Mouse (Mus musculus) stomach, postnatal 0 days (tissue): Measurements from ENCODE around the gene Foxg1. TPM values are rescaled to one million over a fixed set of nuclear protein-coding genes. Genes with fewer than 3 reads are reported as not detected.

Experiments used
- ATAC-seq: fragments of 200-750 bp; cut with Nextera tagmentation; 2 replicates; pipeline ENCODE4 v1.8.0; 2017; ENCODE audit not compliant: low FRiP score, low TSS enrichment
- DNase-seq: peaks from one replicate; pipeline ENCODE4 v3.0.0-alpha.2; 2016; ENCODE audit warnings: low spot score
- H3K27ac ChIP-seq: fragments of 300-500 bp; sonication (generic); replicated peaks from 2 replicates; pipeline ENCODE4 v1.5.1; 2014; ENCODE audit warnings: mild to moderate bottlenecking, control low read depth
- H3K27me3 ChIP-seq: fragments of 300-500 bp; sonication (generic); 2 replicates; pipeline ENCODE4 v1.6.1; 2014; ENCODE audit warnings: low read length; ENCODE audit not compliant: control insufficient read depth, insufficient read depth
- H3K36me3 ChIP-seq: fragments of 300-500 bp; sonication (generic); 2 replicates; pipeline ENCODE4 v1.6.1; 2014; ENCODE audit warnings: low read length, mixed read lengths; ENCODE audit not compliant: control insufficient read depth, insufficient read depth
- H3K4me1 ChIP-seq: fragments of 300-500 bp; sonication (generic); replicated peaks from 2 replicates; pipeline ENCODE4 v1.6.1; 2014; ENCODE audit warnings: antibody characterized with exemption; ENCODE audit not compliant: control insufficient read depth, insufficient read depth
- H3K4me2 ChIP-seq: fragments of 300-500 bp; sonication (generic); replicated peaks from 2 replicates; pipeline ENCODE4 v1.6.1; 2014; ENCODE audit warnings: low read depth, mild to moderate bottlenecking, control low read depth, moderate library complexity
- H3K4me3 ChIP-seq: fragments of 300-500 bp; sonication (generic); 2 replicates; pipeline ENCODE4 v1.5.1; 2014; ENCODE audit warnings: low read depth, low read length, control low read depth
- H3K9ac ChIP-seq: fragments of 300-500 bp; sonication (generic); 2 replicates; pipeline ENCODE4 v1.6.1; 2014; ENCODE audit warnings: mild to moderate bottlenecking, low read length, control low read depth, mixed read lengths
- H3K9me3 ChIP-seq: fragments of 300-500 bp; sonication (generic); 2 replicates; pipeline ENCODE4 v1.6.1; 2016; ENCODE audit warnings: low read length; ENCODE audit not compliant: control insufficient read depth
- CTCF ChIP-seq: IDR thresholded peaks from 2 replicates; pipeline ENCODE4 v1.5.1; 2016; ENCODE audit warnings: antibody characterized with exemption, low read depth, mild to moderate bottlenecking, moderate library complexity
- EP300 ChIP-seq: optimal IDR thresholded peaks from 2 replicates; pipeline ENCODE3; 2016; ENCODE audit warnings: antibody characterized with exemption
- WGBS: fragments of 180-500 bp; shearing (Covaris S2); extraction: QIAGEN DNeasy Blood & Tissue Kit; methylation state at CpG from one replicate; pipeline ENCODE4 v1.1.7; 2014; 5-methylcytosine and 5-hydroxymethylcytosine counted together
- polyA plus RNA-seq: library from polyadenylated mRNA; unstranded; fragments of >200 nt; fragmentation: Nextera tagmentation; extraction: Ambion mirVana; gene quantifications from 2 replicates; pipeline ENCODE4 v1.2.1, GENCODE M21; 2015

Gene Foxg1
- polyA plus RNA-seq, 1 experiment from 2014 or later = not detected

DNA sequence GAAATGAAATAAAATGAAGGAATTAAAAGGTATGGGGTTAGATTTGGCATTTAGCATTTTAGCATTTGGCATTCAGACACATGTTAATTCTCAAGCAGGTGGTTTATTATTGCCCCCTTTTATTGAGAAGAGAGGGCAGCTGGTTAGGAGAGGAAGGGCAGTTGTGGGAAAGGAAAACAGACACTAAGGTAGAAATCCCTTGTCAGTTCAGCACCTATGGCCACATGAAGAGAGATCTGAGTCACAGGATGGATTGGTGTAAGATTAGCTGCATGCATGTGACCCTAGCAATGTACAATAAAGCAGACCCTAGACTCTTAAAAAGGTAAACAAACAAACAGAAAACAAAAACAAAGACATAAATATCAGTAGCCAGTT is 15.7 kb downstream of the Foxg1 start:
- H3K36me3 ChIP-seq = no peaks in the 10 kb centered on the region
- H3K27ac ChIP-seq = no peak overlapping the region
- no peak overlapping the region for H3K9ac ChIP-seq
- no peak for TF ChIP-seq EP300
- TF ChIP-seq CTCF = no peak
- no peaks in the 10 kb centered on the region for H3K9me3 ChIP-seq
- no peaks in the 10 kb centered on the region for H3K4me1 ChIP-seq
- no peak for DNase-seq
- ATAC-seq = no peak
- no peak overlapping the region for H3K4me2 ChIP-seq
- no peak overlapping the region for H3K4me3 ChIP-seq
- H3K27me3 ChIP-seq = peaks cover 12% of the 10 kb centered on the region

GRCm38 (mm10) chr12:49398636-49399035 is 16.2 kb downstream of the Foxg1 start:
- no peak for TF ChIP-seq CTCF
- no peak for TF ChIP-seq EP300
- 23% methylated on average over 3 of the region's 3 CpGs for WGBS
- H3K27ac ChIP-seq = no peak overlapping the region
- peaks cover 12% of the 10 kb centered on the region for H3K27me3 ChIP-seq
- no peaks in the 10 kb centered on the region for H3K9me3 ChIP-seq
- no peaks in the 10 kb centered on the region for H3K36me3 ChIP-seq
- no peak overlapping the region for H3K4me3 ChIP-seq
- DNase-seq (no peak), ATAC-seq (no peak)
- no peak overlapping the region for H3K9ac ChIP-seq
- no peak overlapping the region for H3K4me2 ChIP-seq
- H3K4me1 ChIP-seq = no peaks in the 10 kb centered on the region

DNA sequence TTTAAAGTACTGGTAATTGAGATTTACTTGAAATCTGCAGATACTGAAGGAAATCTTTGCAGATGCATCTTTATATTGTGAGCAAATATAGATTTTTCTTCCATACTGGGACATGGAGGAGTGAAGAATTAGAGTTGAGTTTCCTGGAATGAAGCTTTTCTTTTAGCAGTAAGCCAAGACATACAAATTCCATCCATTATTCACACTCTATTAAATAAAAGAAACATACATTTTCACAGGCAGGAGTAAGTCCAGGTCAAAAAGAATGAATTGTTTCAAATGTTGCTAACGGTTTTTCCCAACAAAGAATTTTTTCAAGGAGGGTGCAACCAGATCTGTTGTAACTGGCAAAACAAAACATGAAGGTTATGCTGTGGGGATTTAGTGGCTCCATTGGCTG is 17.2 kb downstream of the Foxg1 start:
- peaks cover 12% of the 10 kb centered on the region for H3K27me3 ChIP-seq

GRCm38 (mm10) chr12:49400036-49400852 is 17.8 kb downstream of the Foxg1 start:
- TF ChIP-seq EP300 (no peak), CTCF (no peak)
- ATAC-seq (no peak), DNase-seq (no peak)
- no peaks in the 10 kb centered on the region for H3K4me1 ChIP-seq
- no peak overlapping the region; the same call in 1 of the 2 replicates for H3K4me3 ChIP-seq
- H3K4me2 ChIP-seq = no peak overlapping the region
- H3K9ac ChIP-seq = no peak overlapping the region
- H3K27ac ChIP-seq = no peak overlapping the region
- peaks cover 12% of the 10 kb centered on the region for H3K27me3 ChIP-seq
- no peaks in the 10 kb centered on the region for H3K9me3 ChIP-seq
- no peaks in the 10 kb centered on the region for H3K36me3 ChIP-seq
- 8% methylated on average over 9 of the region's 9 CpGs for WGBS

More for the DNA sequence above, 17.2 kb downstream of the Foxg1 start:
- ATAC-seq (no peak), DNase-seq (no peak)
- H3K27ac ChIP-seq = no peak overlapping the region
- no peaks in the 10 kb centered on the region for H3K4me1 ChIP-seq
- WGBS = 7% methylated on average over 1 of the region's 1 CpGs
- no peak overlapping the region for H3K4me2 ChIP-seq
- H3K36me3 ChIP-seq = no peaks in the 10 kb centered on the region
- no peaks in the 10 kb centered on the region for H3K9me3 ChIP-seq
- no peak for TF ChIP-seq EP300
- TF ChIP-seq CTCF = no peak
- H3K4me3 ChIP-seq = no peak overlapping the region
- H3K9ac ChIP-seq = no peak overlapping the region

GRCm38 (mm10) chr12:49400853-49401118 is 18.3 kb downstream of the Foxg1 start:
- Histone ChIP-seq H3K9ac (no peak overlapping the region), H3K4me1 (no peaks in the 10 kb centered on the region)

GRCm38 (mm10) chr12:49401119-49401795 is 18.8 kb downstream of the Foxg1 start:
- no peak for DNase-seq
- peak; percentile 45; the same call in 1 of the 2 replicates for ATAC-seq
- H3K9ac ChIP-seq = peak overlapping the region; percentile 31; the same call in 1 of the 2 replicates
- peak overlapping the region; percentile 41 for H3K4me3 ChIP-seq
- TF ChIP-seq EP300 = no peak
- peaks cover 12% of the 10 kb centered on the region for H3K27me3 ChIP-seq
- WGBS = under 1% methylated on average over 66 of the region's 68 CpGs
- H3K27ac ChIP-seq = no peak overlapping the region
- H3K4me2 ChIP-seq = peak overlapping the region; percentile 66
- no peaks in the 10 kb centered on the region for H3K9me3 ChIP-seq
- no peaks in the 10 kb centered on the region for H3K4me1 ChIP-seq
- H3K36me3 ChIP-seq = no peaks in the 10 kb centered on the region

More at GRCm38 (mm10) chr12:49400853-49401118, 18.3 kb downstream of the Foxg1 start:
- DNase-seq = no peak
- Histone ChIP-seq H3K9me3 (no peaks in the 10 kb centered on the region), H3K27ac (no peak overlapping the region), H3K36me3 (no peaks in the 10 kb centered on the region), H3K27me3 (peaks cover 12% of the 10 kb centered on the region), H3K4me3 (peak overlapping the region; percentile 41), H3K4me2 (peak overlapping the region; percentile 66)
- TF ChIP-seq EP300 = no peak
- TF ChIP-seq CTCF = no peak
- no peak for ATAC-seq
- under 1% methylated on average over 8 of the region's 8 CpGs for WGBS
